Mouse (Mus musculus) testis, postnatal 10 days (tissue): Measurements from ENCODE around the gene Syde1.

ENCODE experiments used
- DNase-seq: peaks from one replicate; pipeline ENCODE4 v3.0.0; 2021; ENCODE audit warnings: low spot score

Gene Syde1

DNA sequence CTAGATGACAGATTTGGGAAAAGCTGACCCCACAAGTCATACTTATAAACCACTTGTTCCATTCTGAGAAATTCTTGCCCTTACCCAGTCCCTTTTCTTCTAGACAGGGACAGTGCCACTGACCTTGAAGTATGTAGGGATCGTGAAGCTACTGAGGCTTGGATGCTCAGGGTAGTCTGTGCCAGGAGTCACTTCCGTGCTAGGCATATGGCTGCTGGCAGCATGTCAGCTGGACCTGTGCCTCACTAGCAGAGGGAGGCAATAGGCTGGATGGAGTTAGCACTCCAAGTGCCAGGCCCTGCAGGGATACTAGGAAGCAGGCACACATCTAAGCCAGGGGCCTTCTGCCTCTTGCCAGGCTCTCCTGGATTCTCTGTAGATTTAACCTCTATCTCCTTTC lies 16.1 kb downstream of the Syde1 start:
- peak; percentile 75 for DNase-seq

DNA sequence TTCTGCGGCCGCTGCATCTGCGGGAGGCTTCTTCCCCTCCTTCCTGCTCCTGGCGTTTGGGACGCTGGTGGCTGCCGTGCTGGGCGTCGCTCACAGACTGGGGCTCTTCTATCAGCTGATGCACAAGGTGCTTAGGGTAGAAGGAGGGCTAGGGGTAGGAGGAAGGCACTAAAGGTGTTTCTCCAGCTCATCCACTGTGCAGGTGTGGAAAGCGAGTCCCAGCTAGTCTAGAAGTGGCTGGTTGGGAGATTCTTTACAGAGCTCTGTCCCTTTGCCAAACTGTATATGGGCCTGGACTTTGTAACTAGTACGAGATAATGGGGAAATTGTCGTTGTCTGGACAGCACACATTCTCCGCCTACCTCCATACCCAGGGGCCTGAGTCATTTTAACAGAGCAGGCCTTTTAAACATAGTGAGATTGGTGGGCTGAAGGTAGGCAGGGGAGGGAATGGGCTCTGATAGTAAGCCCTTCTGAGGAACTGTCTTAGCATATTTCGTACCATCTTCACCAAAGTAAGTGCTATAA lies 16.6 kb downstream of the Syde1 start:
- no peak for DNase-seq

DNA sequence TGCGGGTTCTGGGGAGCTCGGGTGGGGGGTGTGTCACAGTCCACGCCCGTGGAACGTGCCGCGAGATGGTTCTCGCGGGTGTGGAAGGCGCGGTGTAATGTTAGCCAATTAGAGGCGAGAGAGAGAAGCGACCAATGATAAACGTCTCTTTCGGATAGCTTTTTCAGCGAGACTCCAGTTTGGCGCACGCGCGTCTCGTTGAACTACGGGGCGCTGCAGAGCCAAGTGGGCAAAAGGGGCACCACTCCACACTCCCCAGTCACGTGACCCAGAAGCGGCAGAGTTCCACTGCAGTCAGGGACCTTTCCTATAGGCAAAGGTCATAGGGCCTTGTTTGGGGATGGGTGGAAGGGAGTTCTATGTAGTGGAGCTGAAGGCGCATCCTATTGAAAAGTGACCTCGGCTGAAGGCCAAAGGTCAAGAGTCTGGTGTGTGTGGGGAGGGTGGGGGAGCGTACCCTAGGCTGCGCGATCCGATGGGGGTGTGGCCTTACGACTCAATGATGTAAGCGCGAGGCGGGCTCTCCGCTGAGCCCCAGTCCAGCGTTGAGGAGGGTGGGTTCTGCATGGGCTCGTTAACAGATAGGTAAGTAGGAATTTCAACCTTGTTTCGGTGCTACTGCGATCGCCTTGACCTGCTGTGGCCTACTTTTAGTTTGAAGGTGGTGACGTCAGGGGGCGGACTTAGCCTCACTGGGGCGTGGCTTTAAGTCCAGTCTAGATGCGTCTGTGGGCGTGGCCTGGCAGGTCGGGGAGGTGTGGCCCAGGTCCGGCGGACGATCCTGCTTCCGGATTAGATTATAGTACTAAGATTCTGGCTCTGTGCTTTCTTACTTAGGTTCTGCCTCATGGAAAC lies 17.3 kb downstream of the Syde1 start, which contains the start of gene Ilvbl:
Gene Ilvbl (plus strand): TSS at position 97 of the 855 bp plus-strand sequence.
- DNase-seq, result peak; percentile 98

DNA sequence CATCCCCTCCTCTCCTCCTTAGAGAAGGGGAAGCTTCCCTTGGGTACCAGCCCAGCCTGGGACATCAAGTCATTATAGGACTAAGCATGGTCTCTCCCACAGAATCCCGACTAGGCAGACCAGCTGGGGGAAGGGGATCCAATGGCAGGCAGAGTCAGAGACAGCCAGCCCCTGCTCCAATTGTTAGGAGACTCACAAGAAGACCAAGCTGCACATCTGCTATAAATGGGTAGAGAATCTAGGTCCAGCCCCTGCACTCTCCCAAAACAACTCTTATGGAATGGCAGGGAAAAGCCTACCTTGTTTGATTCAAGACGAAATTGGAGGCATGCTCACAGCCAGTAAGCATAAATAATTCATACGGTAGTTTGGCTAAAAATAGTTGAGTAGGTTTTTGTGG lies 18.5 kb downstream of the Syde1 start:
- no peak for DNase-seq

DNA sequence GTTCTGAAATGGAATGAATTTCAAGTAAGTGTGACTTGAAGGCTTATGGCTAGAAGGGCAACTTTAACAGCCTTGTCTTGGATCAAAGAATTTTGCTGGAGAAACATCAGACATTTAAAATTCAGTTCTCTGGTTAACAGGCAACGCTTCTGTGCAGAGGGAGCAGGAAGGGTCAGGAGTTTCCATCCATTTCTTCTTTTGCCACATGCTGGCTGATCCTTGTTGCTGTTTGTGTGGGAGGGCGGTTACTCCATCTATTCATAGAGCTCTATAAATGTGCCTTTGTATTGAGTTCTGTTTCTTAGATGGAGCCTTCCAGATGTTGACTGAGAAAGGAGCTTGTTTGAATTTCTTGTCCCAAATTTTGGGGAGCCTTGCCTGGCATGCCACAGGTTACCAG lies 20.9 kb downstream of the Syde1 start:
- no peak for DNase-seq

DNA sequence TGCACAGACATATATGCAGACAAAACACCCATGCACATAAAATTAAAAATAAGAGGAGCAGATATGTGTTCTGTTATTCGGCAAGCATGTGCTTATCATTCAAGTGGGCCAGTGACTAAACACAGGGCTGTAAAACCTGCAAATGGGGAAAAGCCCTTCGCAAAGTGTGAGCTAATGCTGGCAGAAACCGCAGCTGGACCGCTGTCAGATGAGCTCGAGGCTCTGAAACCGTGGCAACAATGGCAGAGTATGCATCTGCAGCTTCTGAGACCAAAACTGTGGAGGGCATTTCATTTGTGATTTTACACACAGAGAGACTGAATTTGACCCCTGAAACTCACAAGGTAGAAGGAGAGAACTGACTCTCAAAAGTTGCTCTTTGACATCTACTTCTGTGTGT lies 21.3 kb downstream of the Syde1 start:
- DNase-seq, result no peak

DNA sequence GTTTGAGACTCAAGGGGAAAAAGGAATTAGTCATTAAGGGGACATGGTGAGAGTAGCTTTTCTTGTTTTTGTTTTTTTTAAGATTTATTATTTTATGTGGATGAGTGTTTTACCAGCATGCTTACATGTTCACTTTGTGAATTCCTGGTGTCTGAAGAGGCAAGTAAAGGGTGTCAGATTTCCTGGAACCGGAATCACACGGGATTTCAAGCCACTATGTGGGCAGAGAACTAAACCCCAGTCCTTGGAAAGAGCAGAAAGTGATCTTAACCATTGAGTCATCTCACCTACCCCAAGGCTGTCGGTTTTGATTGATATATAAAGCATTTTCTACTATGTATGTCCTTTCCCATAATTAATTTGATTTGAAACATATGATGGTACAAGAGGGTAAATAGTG lies 22.1 kb downstream of the Syde1 start:
- no peak for DNase-seq

DNA sequence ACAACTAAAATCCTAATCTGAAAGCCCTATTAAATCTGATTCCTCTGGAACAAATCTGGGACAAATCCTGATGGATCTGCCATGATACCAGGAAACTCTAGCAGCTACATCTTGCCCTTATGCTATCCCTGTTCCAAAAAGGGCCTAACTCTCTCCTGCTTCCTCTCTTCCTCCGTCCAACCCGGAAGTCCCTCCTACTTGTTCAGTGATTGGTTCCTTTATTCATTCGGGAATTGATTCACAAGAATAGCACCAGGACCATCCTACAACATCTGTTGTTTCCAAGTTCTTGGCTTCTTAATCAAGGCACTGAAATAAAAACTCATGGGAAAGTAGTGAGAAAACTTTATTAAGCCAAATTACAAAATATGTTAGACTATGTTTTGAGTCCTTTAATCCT lies 22.6 kb downstream of the Syde1 start:
- DNase-seq, result no peak

DNA sequence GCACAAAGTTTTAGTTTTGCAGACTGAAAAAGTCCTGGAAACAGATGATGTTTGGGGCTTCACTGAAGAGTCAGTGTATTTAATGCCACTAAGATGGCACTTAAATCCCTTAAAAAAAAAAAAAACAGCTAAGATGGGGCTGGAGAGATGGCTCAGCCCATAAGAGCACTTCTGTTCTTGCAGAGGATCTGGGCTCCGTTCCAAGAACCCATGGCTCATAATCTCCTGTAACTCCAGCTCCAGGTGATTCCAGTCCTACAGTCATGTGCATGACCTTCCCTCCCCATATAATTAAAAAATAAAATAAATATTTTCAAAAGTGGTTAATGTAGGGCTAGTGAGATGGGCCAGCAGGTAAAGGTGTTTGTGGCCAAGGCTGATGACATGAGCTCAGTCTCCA lies 26.7 kb downstream of the Syde1 start:
- DNase-seq, result no peak

DNA sequence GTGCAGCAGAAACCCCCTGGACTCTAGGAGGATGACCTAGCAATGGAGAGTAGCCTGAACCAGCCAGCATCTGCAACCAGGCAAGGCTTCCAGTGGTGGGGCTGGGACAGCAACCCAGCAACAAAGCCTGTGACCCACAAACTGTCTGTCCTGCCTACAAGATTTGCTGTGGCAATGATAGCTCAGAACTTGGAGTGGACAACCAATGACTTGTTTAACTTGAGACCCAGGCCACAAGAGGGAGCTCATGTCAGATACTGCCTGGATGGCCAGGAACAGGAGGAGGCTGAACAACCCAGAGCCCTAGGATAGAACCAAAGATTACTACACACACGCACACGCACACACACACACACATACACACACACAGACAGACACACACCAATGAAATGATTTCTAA lies 50.8 kb downstream of the Syde1 start:
- DNase-seq, result peak; percentile 59
